Mouse (Mus musculus) inflammation-experienced regulatory T-cells, adult 6 months (primary cell): Measurements from ENCODE around the gene Ptpn21. TPM values are rescaled to one million over a fixed set of nuclear protein-coding genes. Genes with fewer than 3 reads are reported as not detected.

Source experiments
- ATAC-seq: one replicate; pipeline ENCODE4 v1.8.0; 2017
- polyA plus RNA-seq, 3 experiments: library from polyadenylated mRNA; unstranded; fragments of 100-300 nt; shearing (Covaris generic); gene quantifications; one replicate each; pipeline ENCODE4 v1.2.1; 2017

Gene Ptpn21
- polyA plus RNA-seq, 3 experiments from 2014 or later: 4.0 to 6.4 (median 4.8) TPM

DNA sequence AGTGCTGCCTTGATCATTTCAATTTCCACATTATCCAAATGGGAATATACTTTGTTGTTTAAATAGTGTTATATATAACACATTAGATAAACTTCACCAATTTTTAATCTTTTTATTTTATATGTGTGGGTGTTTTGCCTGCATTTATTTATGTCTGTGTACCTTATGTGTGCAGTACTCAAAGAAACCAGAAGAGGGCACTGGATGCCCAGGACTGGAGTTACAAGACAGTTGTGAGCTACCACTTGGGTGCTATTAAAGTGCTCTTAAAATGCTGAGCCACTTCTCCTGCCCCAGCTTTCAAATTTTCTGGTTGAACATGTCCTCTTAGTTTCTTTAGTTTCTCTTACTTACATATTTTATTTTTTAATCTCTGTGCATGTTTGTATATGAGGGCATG is 92.4 kb downstream of the Ptpn21 start:
- ATAC-seq: no peak

DNA sequence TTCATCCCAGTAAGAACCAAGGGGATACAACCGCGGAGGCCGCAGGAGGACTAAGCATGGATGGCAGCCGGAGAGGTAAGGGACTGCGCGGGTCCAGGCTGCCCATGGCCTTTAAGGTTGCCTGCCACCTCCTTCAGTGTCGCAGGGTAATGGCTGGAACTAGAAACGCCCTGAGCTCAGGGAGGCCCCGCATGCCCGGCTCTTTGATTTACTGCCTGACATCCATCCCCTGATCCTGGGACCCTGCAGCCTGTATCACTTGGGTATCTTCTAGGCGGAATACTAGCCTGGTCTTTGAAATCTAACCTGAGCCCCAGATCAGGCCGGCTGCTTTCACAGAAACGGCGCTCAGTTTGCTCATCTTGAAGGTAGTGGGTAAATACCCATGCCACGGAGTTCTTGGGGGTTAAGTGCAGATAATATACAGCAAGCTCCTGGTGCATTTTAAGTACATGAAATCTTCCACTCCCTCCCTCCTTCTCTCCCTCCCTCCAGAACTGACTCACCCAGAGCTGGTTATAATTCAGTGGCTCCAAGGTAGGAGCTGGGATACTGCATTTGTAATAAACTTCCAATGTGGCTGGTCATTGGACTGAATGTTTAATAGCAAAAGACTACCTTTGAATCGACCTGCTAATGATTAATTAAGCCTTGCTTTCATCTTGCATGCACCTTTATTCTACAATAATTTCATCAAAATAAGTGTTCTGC is 108.8 kb downstream of the Ptpn21 start:
- peak; percentile 56 for ATAC-seq

DNA sequence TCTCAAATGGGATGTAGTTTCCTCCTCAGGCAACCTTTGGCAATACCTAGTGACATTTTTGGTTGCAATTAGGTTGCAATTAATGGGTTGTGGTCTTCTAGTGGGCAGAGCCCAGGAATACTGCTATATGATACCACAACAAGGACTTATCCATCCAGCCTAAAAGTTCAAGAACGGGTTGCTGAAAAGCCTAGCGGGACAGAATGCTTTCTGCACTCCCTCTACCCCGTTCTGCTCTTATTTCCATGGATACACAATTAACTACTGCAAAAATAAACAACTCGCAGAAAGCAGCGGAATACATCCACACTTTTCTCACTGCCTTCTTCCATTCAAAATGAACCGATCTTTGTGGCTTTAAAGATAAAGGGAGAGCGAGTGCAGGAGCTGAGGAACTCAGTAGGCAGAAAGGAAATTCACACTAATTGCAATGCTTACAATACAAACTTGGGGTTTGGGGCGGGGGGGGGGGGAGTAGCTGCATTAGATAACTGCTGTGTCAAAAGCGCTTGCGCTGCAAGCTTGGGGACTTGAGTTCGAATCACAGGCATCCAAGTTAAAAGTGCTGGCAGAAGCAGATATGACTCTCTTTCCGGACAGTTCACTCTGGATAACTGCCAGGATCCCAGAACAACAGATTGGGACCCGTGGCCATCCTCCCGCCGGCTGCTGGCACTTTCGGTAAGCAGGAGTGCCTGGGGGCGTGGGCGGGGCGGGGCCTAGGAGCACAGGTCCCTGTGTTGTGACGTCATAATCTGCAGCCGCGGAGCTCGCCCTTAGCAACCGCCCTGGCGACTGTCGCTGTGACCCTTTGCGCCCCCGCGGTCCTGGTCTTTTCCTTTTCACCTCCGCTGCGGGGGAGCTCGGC is 109.6 kb downstream of the Ptpn21 start, which contains the start of gene Spata7:
Spata7 (plus strand) TSS at position 766 of the 868 bp plus-strand sequence.
- peak; percentile 82 for ATAC-seq

Other genes with a start within 250 kb of the Ptpn21 start
- gene Kcnk10, start 159.1 kb downstream of the Ptpn21 start, polyA plus RNA-seq: not detected
- 1 to 10 TPM; 1.0 to 1.6 (median 1.3) TPM for gene Spata7, start 109.2 kb downstream of the Ptpn21 start, polyA plus RNA-seq
- 10 to 100 TPM; 36.1 to 39.8 (median 37.1) TPM for gene Zc3h14, start 9.6 kb upstream of the Ptpn21 start, polyA plus RNA-seq
- 10 to 100 TPM in 2 of 3 experiments, 1 to 10 TPM in 1; 3.8 to 21.7 (median 15.9) TPM for gene Eml5, start 164.1 kb upstream of the Ptpn21 start, polyA plus RNA-seq
- 1 to 10 TPM; 1.9 to 7.9 (median 5.7) TPM for gene Ttc8, start 183.2 kb upstream of the Ptpn21 start, polyA plus RNA-seq